Mouse (Mus musculus) heart, postnatal 10 days (tissue): ENCODE measurements around the gene Taf11. TPM values are rescaled to one million over a fixed set of nuclear protein-coding genes. Genes with fewer than 3 reads are reported as not detected.

Source experiments
- DNase-seq, 2 experiments: peaks; one replicate each; pipeline ENCODE4 v3.0.0; 2021
- intact Hi-C: fragments of 180-260 bp; cut with DNase I; formaldehyde crosslinking; loops from one replicate; pipeline ENCODE4 v1.15.1; 2025
- total RNA-seq, 2 experiments: library from RNA; stranded (reverse); gene quantifications; 2 replicates each; pipeline ENCODE4 v1.2.3; 2021

Taf11 gene
- total RNA-seq: 10 to 100 TPM; 24.0 to 24.3 TPM

GRCm38 (mm10) chr17:27909622-27910500 is at the start of gene Taf11:
Gene Taf11, minus strand, starts transcription at chr17:27909844.
- intact Hi-C loops: loop anchor here (1.0 to 5.0 kb wide), 3 partner anchors 60 to 262 kb away; no protein-coding TSS in a partner anchor
- DNase-seq: no peak

GRCm38 (mm10) chr17:27957649-27958048 is 48.0 kb upstream of the Taf11 start:
- intact Hi-C loops: no loop called here
- DNase-seq: no peak

GRCm38 (mm10) chr17:27954629-27955402 is 45.2 kb upstream of the Taf11 start:
- DNase-seq: no peak
- intact Hi-C loops: no loop called here

GRCm38 (mm10) chr17:27953136-27953535 is 43.5 kb upstream of the Taf11 start:
- DNase-seq: no peak
- intact Hi-C loops: no loop called here

- intact Hi-C loops: no loop called here
- DNase-seq: no peak
These were observed 37.5 kb upstream of the Taf11 start for GRCm38 (mm10) chr17:27947155-27947554.

DNA sequence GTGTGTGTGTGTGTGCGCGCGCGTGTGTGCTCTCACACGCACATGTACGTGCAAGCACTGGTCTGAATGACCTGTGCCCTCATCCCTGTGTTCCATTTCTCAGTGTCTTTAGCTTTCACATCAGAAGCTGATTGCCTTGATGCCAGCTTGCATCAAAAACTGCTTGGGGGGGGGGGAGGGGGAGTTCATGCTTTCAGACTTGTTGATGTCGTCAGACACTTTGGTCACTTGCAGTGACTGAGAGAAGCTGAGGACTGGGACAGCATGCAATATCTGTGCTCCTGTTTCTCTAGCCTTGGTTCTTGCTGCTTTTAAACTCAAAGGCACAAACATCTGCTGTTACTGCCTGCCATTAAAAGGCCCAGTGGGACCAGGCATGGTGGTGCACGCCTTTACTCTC is 36.7 kb upstream of the Taf11 start:
- no peak for DNase-seq
- intact Hi-C loops: no loop called here

- peak in 1 of 2 experiments; percentile 44 for DNase-seq
- intact Hi-C loops: loop anchor here (2.0 kb wide), 1 partner anchor 21 kb away; no protein-coding TSS in a partner anchor
These were observed 36.0 kb upstream of the Taf11 start for GRCm38 (mm10) chr17:27945546-27946216.

DNA sequence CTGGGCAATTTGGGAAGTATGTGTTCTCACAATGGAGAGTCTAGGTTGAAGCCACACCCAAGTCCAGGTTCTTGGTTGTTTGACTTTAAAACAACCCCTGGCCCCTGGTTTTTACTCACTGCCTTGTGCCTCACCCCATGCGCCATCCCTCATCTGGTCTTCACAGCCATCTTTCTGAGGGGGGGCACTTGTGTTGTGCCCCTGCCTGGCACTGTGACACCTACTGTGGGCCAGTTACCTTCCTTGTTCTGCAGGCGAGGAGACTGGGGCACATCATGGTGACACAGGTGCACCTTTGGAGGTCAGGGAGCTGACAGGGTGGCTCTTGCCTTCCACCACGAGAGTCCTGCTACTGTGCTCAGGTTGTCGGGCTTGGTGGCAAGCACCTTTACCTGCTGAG is 32.5 kb upstream of the Taf11 start:
- no peak for DNase-seq
- intact Hi-C loops: no loop called here

GRCm38 (mm10) chr17:27941698-27942097 is 32.1 kb upstream of the Taf11 start:
- intact Hi-C loops: no loop called here
- no peak for DNase-seq

- DNase-seq: no peak
- intact Hi-C loops: no loop called here
These were observed 31.5 kb upstream of the Taf11 start for GRCm38 (mm10) chr17:27941178-27941577.

- intact Hi-C loops: no loop called here
- peak in 1 of 2 experiments; percentile 41 for DNase-seq
These were observed 30.7 kb upstream of the Taf11 start for GRCm38 (mm10) chr17:27940352-27940751.

- DNase-seq: peak in 1 of 2 experiments; percentile 36
These were observed 29.4 kb upstream of the Taf11 start for GRCm38 (mm10) chr17:27939028-27939427.

DNA sequence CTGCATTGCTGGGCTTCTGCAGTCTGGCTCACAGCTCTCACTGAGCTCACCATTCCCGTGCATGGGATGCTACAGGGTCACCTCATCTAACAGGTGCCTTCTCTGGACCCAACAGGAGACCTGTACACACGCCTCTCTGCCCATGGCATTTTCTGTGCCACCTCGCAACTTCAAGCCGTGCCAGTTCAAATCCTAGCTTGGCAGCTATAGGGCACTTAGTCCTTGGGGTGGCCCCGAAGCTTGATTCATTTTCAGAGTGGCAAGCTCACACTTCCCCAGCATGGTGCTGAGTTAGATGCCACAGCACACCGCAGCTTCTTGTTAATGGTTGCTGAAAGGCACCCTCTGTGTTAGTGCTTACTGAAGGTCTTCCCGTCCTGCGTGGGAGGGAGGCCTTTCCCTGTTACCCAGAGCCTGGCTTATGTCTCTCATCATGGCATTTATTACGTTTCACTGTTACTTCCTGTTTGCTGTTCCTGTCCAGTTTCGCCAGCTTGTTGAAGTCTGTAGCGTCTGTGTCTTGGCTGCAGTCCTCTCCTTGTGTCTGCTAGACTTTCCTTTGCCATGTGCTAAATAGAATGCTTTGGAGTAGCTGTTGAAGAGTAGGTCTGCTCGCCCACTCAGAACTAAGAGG is 28.6 kb upstream of the Taf11 start:
- intact Hi-C loops: no loop called here
- DNase-seq: peak; percentile 57 to 58

More at GRCm38 (mm10) chr17:27939028-27939427, 29.4 kb upstream of the Taf11 start:
- intact Hi-C loops: no loop called here

DNA sequence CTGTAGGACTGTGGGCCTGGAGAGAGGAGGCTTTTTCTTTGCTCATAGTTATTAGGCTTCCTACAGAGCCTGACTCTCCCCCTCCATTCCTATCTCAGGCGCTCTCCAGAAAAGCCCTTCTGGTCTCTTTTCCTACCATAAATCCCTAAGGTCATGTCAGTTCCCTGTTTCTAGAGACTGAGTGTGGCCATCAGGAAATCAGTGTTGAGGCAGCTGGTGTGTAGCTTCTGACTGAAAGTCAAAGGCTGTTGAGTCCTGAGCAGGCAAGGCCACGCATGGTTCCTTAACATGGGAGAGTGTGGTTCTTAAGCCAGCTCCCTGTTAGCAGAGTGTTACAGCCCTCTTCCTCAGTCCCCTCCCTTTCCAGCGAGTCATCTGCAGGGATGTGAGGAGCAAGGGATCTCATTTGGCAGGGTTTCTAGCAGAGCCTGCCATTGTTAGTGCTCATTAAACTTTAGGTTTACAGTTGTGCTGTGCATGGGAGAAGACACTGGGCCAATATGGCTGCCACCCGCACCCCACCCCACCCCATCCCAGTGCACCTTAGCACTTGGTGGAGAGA is 27.5 kb upstream of the Taf11 start:
- DNase-seq: peak in 1 of 2 experiments; percentile 32
- intact Hi-C loops: no loop called here

- DNase-seq: no peak
- intact Hi-C loops: no loop called here
These were observed 25.4 kb upstream of the Taf11 start for GRCm38 (mm10) chr17:27935091-27935490.

GRCm38 (mm10) chr17:27934136-27934910 is 24.7 kb upstream of the Taf11 start:
- DNase-seq: no peak
- intact Hi-C loops: no loop called here

- DNase-seq: no peak
- intact Hi-C loops: no loop called here
These were observed 22.2 kb upstream of the Taf11 start for GRCm38 (mm10) chr17:27931826-27932225.

GRCm38 (mm10) chr17:27930291-27930690 is 20.6 kb upstream of the Taf11 start:
- intact Hi-C loops: no loop called here

GRCm38 (mm10) chr17:27925504-27925903 is 15.9 kb upstream of the Taf11 start:
- DNase-seq: no peak
- intact Hi-C loops: no loop called here

More at GRCm38 (mm10) chr17:27930291-27930690, 20.6 kb upstream of the Taf11 start:
- DNase-seq: no peak
